Mouse (Mus musculus) E14TG2a.4 (cell line): ENCODE data around the gene Prkcsh.

Experiments used
- H3K27me3 ChIP-seq: 2 replicates; pipeline ENCODE4 v1.6.1; 2014; ENCODE audit warnings: low read length, control low read depth; ENCODE audit not compliant: insufficient read depth
- H3K36me3 ChIP-seq: 2 replicates; pipeline ENCODE4 v1.6.1; 2014; ENCODE audit warnings: low read length, control low read depth; ENCODE audit not compliant: insufficient read depth
- H3K4me1 ChIP-seq: replicated peaks from 2 replicates; pipeline ENCODE4 v1.6.1; 2014; ENCODE audit warnings: low read depth, low read length, control low read depth
- H3K4me3 ChIP-seq: replicated peaks from 2 replicates; pipeline ENCODE4 v1.5.1; 2014; ENCODE audit warnings: mild to moderate bottlenecking, low read length
- H3K9me3 ChIP-seq: 2 replicates; pipeline ENCODE4 v1.6.1; 2014; ENCODE audit warnings: low read length, control low read depth
- CTCF ChIP-seq: conservative IDR thresholded peaks from 2 replicates; pipeline ENCODE4 v1.5.1; 2014; ENCODE audit warnings: low read length
- NANOG ChIP-seq: IDR thresholded peaks from 2 replicates; pipeline ENCODE4 v1.6.1; 2014; ENCODE audit warnings: borderline replicate concordance, low read length, mixed read lengths
- POU5F1 ChIP-seq: IDR thresholded peaks from 2 replicates; pipeline ENCODE4 v1.6.1; 2014; ENCODE audit warnings: low read length, borderline replicate concordance

Prkcsh gene

GRCm38 (mm10) chr9:21977972-21978371, 24.6 kb upstream of the Prkcsh start:
- Histone ChIP-seq H3K4me3 (no peak overlapping the region), H3K36me3 (no peaks in the 10 kb centered on the region), H3K9me3 (no peaks in the 10 kb centered on the region), H3K4me1 (peaks cover 59% of the 10 kb centered on the region), H3K27me3 (peaks cover 60% of the 10 kb centered on the region)
- TF ChIP-seq CTCF (peak; percentile 92), POU5F1 (no peak)

DNA sequence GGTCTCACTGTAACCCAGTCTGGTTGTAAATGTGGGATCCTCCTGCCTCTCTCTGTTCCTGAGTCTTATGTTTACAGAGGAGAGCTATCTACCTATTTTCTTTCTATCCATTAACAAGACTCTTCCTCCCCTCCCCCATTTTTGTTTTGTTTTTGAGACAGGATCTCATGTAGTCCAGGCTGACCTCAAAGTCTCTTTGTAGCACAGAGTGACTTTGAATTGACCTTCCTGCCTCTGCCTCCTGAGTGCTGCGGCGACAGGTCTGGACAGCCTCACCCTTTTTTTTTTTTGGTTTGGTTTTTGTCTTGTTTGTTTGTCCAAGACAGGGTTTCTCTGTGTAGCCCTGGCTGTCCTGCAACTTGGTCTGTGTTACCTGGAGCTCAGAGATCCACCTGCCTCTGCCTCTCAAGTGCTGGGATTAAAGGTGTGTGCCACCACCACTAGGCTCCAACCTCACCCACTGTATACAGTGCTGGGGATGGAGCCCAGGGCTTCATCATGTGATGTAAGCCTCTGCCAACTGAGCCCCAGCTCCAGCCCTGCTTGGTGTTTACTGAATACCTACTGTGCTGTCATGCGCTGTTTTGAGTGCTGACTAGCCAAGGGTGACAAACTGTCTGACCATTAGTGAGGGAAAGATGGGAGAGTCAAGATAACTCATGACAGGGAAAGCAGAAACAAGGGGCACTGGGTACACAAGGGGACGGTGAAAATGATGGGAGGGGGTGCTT, 24.0 kb upstream of the Prkcsh start:
- Histone ChIP-seq H3K4me1 (peaks cover 59% of the 10 kb centered on the region), H3K9me3 (no peaks in the 10 kb centered on the region), H3K4me3 (no peak overlapping the region), H3K27me3 (peaks cover 65% of the 10 kb centered on the region), H3K36me3 (no peaks in the 10 kb centered on the region)
- TF ChIP-seq POU5F1 (no peak), CTCF (no peak), NANOG (no peak)

GRCm38 (mm10) chr9:21983911-21984310, 18.7 kb upstream of the Prkcsh start:
- H3K36me3 ChIP-seq, result no peaks in the 10 kb centered on the region
- peaks cover 33% of the 10 kb centered on the region for H3K4me1 ChIP-seq
- TF ChIP-seq CTCF (no peak), NANOG (no peak), POU5F1 (no peak)
- H3K4me3 ChIP-seq, result no peak overlapping the region
- H3K27me3 ChIP-seq, result peaks cover 88% of the 10 kb centered on the region
- no peaks in the 10 kb centered on the region for H3K9me3 ChIP-seq

GRCm38 (mm10) chr9:21987592-21988342, 14.8 kb upstream of the Prkcsh start:
- H3K36me3 ChIP-seq, result no peaks in the 10 kb centered on the region
- H3K4me3 ChIP-seq, result peak overlapping the region; percentile 71
- peaks cover 53% of the 10 kb centered on the region for H3K4me1 ChIP-seq
- TF ChIP-seq NANOG (no peak), CTCF (no peak), POU5F1 (no peak)
- H3K9me3 ChIP-seq, result no peaks in the 10 kb centered on the region
- peaks cover 92% of the 10 kb centered on the region for H3K27me3 ChIP-seq

GRCm38 (mm10) chr9:21988421-21989101, 14.0 kb upstream of the Prkcsh start:
- TF ChIP-seq NANOG (no peak), CTCF (no peak), POU5F1 (no peak)
- H3K4me1 ChIP-seq, result peaks cover 57% of the 10 kb centered on the region
- no peaks in the 10 kb centered on the region for H3K9me3 ChIP-seq
- H3K27me3 ChIP-seq, result peaks cover 92% of the 10 kb centered on the region
- H3K4me3 ChIP-seq, result peak overlapping the region; percentile 71
- H3K36me3 ChIP-seq, result no peaks in the 10 kb centered on the region

DNA sequence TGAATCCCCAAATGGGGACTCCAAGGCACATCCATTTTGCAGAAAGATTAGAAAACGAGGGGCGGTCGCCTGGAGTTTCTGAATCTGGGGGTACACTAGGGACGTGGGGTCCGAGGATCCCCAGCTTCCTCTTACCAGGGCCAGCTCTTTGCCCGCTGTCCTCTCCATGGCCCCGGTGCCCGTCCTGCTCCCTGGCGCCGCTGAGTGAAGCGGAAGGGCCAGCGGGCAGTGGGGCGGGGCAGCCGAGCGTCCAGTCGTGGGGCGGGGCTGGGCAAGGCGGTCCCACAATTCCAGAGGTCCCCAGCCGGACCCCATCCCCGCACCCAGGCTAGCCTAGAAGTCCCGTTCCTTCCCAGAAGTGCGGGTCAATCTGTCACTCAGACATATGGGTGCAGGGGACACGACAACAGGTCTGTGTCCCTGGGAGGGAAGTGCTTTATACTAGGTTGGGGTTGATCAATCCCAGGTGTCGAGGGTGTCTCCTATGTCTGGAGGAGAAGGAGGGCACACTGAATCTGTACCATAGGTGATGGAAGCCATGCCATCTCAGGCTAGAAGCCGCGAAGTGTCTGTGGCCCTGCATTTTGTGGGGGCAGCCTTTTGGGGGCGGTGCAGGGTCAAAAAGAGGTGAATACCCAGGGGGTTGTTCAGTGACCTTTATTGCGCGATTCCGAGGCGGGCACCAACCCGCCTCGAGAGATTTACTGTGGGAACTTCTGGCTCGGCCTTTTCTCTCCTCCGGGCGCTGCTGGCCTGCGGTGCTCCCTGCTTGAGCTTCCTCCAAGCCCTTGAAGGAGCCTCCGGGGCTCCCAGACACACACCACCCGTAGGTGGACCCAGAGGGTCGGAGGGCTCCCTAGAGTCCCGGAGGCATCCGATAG, 13.1 kb upstream of the Prkcsh start, which contains the start of gene Rgl3:
Rgl3 (minus strand) TSS at position 217 of the 881 bp plus-strand sequence.
- Histone ChIP-seq H3K27me3 (peaks cover 93% of the 10 kb centered on the region), H3K36me3 (no peaks in the 10 kb centered on the region), H3K4me3 (peak within 1 kb of the TSS; percentile 71), H3K4me1 (peaks cover 57% of the 10 kb centered on the region), H3K9me3 (no peaks in the 10 kb centered on the region)
- no peak for TF ChIP-seq NANOG
- no peak for TF ChIP-seq POU5F1
- TF ChIP-seq CTCF, result no peak

DNA sequence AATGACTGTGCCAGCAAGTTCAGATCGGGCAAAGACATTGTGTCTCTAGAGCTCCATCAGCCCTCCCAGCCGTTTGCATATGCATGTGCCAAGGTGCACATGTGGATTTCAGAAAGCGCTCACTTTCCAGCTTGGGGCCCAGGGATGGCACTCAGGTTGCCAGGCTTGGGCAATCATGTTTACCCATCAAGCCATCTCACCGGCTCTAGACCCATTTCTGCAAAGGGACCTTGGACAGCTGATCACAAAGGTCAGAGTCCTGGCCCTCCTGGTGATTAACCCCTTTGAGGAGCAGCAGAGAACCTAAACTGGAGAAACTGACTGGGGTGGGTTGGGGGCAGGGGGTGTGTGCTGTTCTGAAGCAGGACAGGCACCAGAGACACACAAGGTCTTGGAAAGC, 10.4 kb upstream of the Prkcsh start:
- no peak overlapping the region for H3K4me3 ChIP-seq
- H3K4me1 ChIP-seq, result peaks cover 61% of the 10 kb centered on the region
- no peak for TF ChIP-seq POU5F1
- no peak for TF ChIP-seq CTCF
- no peak for TF ChIP-seq NANOG
- H3K36me3 ChIP-seq, result no peaks in the 10 kb centered on the region
- H3K9me3 ChIP-seq, result no peaks in the 10 kb centered on the region
- H3K27me3 ChIP-seq, result peaks cover 70% of the 10 kb centered on the region
